Mouse (Mus musculus) yolk sac, embryonic 10.5 days (tissue): Measurements from ENCODE around the gene Enpep.

Experiments
- DNase-seq: peaks from one replicate; pipeline ENCODE4 v3.0.0-alpha.2; 2017; ENCODE audit warnings: low spot score

Gene Enpep

DNA sequence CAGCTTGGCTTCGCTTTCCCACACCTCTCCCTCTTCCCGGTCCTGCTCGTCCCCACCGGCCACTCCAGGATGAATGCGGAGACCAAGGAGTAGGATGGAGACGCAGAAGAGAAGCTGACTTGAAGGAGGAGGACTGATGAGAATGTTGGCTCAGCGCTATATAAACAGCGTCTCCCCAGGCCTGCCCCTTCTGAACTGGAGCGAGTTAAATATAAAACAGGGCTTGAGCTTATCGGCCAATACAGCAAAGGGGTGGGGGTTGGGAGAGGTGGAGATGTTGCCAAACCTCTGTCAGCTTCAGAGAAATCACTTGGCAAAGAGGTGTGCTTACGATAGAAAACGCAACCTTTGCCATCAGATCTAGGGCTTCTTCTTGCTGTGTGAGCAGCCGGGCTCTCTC, at the start of gene Enpep:
Enpep (minus strand) TSS at position 135 of the 400 bp plus-strand sequence.
- DNase-seq = peak; percentile 86

DNA sequence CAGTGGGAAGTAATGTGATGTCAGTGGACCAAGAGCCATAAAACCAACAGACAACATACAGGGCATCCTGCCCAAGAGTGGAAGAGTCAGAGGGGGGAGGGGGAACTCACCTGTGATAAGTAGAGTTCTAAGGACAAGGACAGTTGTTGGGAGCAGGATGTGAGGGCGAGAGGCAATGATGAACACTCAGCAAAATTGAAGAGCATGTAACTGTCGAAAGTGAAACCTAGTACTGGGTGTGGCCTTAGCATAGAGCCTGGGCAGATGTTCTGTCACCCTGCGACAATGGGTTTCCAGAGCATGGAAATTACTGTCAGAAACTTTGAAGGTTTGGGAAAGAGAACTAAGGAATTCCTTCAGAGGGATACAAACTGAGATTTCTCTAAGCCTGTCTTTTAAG, 46.6 kb upstream of the Enpep start:
- DNase-seq = no peak

DNA sequence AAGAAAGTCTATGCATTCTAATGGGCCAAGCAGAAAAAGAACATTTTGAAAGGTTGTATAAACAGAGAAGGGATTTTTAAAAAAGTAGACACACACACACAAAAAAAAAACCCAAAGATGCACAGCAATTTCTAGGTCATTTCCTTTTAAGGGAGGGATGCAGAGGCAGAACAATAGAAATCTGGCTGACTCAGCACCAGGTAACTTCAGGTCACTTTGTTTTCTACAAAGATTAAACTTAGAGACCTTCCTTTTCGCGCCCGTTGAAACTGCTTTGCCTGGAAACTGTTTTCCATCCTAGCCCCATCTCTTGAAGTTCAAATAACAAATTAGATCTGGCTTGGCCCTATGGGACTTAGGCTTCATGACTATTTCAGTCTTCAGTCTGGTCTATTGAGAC, 42.6 kb upstream of the Enpep start:
- no peak for DNase-seq

DNA sequence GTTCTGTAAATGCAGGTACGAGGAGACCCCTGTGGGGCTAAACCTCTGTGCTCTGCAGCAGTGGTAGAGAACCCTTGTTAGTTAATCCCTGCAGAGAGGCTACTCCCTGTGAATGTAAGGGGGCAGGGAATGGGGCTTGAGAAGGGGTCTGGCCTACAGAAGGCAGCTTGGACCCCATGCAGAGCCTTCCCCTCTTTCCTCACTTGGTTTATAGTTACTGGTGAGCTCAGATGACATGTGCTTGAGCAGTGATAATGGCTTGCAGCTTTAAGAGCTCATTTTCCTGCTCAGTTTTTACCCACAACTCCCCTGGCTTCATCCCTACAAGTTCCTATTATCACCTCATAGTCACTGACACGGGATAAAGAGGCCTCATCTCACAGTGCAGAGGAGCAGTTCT, 40.6 kb upstream of the Enpep start:
- no peak for DNase-seq

DNA sequence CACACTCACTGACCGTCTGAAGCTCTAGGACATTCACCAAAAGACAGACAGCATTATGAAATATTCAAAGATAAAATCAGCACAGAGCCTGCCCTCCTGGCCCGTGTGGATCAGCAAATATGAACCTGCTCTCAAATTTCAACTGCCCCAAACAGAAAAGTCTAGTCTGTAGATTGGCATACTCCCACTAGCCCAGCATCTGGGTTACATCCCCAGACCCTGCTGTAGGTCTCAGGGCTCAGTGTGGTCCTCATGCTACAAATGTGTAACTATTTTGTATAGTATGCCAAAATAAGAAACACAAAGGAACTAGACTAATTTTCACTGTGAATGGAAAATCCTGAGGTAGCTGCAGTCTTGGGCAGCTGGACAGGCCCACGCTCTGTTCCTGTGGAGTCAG, 37.0 kb upstream of the Enpep start:
- no peak for DNase-seq

DNA sequence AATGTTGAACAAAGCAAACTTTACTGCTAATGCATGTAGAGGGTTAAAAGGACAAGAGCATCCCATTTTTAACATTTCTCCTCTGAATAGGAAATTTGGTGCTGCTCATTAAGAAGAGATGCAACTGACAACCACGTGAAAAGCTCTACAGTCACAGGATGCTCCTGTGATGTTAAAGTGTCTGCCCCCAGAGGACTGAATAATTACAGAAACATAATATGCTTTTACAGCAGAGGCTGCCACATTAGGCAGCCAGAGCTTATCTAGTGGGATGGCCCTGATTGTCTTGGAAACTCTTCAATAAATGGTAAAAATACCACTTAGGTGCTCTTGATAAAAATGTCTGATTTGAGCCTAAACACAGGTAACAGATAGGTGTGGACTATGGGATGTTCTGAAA, 33.4 kb upstream of the Enpep start:
- DNase-seq = no peak

DNA sequence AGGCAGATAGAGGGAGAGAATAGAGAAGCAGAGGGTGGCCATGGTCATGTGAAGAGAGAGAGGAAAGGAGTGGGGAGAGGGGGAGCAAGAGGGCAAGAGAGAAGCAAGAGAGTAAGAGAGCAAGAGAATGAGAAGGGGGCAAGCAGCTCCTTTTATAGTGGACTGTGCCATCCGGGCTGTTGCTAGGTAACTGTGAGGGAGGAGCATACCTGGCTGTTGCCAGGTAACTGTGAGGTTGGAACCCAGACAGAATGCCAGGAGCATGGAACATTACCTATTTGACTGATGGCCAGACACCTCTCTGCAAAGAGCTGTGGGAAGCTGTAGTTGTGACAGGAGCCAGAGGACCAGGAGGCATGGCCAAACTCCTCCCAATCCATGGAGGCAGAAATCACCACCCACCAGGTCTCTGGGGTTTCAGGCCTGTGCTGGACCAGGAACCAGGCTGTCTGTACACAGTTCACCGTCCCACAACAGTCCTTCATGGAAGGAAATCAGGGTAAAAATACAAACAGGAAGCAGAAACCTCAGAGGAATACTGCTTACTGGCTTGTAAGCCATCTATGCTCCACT, 32.4 kb upstream of the Enpep start:
- DNase-seq = no peak

DNA sequence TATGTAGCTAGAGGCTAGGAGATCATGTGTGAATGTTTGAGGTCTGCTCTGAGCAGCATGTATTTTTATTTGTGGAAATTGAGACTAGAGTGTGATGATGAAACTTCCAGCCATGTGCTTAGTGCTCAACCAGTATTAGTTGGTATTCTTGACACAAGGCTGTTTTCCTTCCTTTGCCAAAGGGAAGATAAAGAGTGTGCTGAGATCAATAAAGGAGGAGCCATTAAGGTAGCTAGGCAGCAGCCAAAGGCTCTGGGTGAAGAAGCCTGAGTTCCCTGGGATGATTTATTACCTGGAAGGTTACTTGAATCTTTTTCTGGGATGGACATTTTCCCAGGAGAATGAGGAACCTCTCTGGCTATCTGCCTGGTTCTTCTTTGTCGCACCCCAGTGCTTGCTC, 30.9 kb upstream of the Enpep start:
- no peak for DNase-seq

DNA sequence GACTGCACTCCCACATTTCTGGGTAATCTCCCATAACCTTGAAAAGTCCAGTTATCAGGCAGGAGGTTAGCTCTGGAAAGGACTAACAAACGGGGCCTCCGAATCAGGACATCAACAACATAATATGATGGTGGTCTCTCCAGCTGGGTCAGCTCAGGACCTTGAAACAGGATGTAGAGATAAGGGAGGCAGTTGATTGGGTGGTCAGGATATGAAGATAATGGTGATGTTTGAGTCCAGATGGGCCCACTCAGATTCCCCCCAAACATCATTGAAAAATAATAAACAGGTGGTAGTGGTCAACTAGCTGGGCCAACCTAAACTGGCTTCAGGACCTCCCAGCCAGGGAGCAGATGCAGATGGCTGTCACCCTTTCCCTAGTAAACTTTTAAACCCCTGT, 25.6 kb upstream of the Enpep start:
- DNase-seq = no peak

DNA sequence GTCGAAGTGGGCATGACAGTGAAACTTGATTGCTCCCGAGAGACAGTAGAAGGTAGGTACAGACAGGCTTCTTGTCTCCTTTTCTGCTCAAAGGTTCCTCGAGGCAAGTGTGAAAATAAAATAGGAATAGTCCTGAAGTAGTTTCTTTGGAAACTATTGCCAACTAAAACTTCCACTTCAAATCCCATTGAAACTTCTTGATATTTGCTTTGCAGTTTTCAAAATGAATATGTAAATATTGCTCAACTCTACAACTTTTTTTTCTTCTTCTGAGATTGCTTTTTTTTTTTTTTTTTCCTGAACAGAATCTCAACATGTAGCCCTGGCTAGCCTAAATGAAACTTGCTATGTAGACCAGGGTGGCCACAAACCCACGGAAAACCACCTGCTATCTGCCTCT, 21.4 kb upstream of the Enpep start:
- no peak for DNase-seq

DNA sequence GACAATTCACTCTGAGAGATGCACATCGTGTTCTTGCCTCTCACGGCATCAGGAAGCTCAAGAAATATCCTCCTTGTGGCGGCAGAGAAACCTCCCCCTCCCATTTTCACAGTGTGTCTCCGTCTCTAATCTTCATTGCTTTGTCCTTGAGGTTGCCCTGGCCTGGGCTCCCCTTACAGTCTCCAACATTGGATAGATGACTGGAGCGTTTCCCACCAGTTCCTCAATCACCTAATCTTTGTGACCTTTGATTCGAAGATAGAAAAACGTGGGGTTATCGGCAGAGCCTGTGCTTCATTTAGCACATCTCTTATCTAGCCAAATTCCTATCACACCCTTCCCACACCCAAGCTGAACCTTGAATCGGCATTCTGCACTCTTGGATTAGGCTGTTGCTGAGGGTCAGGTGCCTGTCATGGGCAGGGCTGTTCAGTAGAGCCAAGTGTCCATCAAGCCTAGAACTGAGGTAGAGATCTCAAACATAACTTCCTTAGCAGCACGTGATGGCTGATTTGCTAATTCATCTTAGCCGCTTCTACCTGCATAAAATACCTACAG, 18.9 kb upstream of the Enpep start:
- DNase-seq = peak; percentile 41

DNA sequence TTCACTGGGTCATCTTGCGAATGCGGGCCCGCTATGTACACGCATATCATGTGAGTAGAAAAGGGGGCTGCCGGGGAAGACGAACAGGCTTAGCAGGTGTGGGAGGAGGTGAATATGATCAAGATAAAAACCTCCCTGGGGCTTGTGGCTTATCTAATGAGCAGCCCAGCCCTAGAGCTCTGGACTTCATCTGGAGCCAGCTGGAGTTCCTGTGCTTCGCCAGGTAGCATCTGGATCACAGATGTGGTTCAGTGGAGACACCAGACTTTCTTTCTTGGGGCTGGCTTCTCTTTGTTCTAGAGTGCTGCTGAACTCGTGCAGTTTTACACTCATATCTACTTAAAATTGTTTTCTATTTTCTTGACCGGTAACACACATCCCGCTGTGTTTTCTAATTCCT, 14.8 kb upstream of the Enpep start:
- DNase-seq = no peak

DNA sequence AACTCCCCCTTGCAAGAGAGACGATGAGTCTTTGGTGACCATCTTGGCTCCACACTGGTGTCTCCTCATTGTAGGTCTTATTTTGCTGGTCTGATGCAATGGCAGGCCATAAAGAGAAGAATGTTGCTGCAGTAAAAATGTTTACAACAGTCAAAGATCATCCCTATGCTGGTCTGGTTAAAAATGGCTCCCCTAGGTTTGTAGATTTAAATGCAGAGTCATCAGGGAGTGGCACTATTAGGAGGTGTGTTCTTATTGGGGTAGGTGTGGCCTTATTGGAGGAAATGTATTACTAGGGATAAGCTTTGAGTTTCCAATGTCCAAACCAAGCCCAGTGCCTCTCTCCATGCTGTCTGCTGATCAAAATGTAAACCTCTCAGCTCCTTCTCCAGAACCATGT, 10.2 kb upstream of the Enpep start:
- DNase-seq = no peak

DNA sequence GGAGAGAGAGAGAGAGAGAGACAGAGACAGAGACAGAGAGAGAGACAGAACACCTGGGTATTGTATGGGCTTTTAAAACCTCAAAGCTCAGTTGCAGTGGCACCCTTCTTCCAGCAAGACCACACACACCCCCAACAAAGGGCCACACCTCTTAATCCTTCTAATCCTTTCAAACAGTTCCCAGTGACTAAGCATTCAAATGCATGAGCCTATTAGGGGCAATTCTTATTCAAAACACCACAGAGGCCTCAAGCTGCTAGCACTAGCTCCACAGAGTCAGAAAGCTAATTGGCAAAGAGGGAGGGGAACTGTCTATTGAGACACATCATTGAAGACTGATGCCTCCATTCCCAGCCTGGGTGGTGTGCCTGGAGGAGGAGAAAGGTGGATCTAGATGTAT, 8.5 kb upstream of the Enpep start:
- DNase-seq = no peak

DNA sequence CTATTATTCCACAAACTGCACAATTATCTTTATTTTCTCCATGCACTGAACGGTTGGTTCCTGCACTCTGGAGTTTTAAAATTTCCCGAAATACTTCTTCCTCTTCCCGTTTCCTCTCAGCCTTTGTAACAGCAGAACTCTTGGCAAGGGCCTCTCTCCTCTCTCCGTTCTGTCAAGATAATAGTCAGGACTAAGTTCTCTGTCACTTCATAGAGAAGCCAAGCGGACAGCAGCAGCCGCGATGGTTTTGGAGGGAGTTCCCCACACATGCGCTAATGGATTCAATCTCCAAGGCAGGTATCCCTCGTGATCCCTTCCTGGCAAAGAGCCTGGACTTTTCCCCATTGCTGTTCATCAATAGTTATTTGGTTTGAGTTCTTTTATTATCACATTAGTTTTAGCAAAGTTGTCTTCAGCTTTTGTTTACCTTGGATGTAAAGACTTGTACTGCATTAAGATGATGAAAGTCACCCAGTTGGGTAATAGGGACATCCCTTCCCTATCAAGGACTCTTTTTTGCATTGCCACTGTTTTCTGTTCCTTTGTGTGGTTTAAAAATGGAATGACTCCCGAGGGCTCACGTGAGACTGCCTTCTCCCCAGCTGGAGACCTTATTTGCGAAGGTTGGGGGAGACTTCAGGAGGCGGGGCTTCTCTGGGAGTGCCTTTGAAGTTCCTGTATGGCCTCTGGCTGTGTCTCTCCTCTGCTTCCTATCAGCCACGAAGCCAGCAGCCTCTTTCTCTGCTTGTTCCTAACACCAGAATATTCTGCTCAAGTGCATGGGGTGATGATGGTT, 6.0 kb upstream of the Enpep start:
- DNase-seq = no peak

DNA sequence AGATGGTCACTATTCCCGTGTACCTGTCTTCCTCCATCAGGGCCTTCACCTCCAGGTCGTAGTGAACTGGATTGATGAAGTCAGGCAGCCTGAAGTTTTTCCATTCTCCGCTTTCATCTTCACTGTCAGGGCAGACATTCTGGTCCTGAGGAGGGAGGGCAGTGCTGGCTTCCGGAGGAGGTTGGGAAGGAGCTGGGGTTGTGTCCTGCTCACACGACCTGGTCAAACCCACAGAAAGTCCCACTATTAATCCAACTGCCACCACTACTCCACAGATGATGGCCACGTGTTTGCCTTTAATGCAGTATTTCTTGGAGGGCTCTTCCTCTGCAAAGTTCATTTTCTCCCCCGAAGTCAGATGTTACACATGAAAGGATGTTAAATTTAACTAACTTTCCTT, 378 bp downstream of the Enpep start:
- no peak for DNase-seq

DNA sequence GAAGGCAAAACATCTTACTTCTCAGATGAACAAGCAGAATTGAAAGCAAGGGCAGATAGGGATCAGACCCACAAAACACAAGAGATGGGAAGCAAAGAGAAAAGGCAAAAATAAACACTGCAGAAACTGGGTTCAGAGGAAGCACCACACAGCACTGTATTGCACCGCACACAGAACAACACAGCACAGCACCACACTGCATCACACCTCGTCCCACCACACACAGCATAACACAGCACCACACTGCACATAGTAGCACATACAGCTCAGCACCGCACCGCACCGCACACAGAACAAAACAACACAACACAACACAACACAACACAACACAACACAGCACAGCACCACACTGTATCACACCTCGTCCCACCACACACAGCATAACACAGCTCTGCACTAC, 1.1 kb downstream of the Enpep start:
- no peak for DNase-seq

DNA sequence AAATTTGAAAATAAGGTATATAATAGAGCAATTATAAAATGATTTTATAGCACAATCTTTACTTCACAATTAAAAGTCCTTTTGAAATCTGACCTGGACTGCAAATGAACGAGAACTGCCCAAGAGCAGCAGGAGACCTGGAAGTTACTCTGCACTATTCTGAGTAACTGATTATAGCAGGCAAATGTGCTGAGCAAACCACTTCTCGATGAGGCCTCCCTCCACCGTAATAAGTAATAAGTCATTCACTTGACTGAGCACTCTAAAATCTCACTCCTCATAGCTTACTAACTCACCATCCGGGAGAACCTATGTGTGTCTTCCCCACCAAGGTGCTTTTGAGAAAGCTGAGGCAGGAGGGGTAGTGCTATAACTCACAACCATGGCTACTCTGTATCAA, 4.5 kb downstream of the Enpep start:
- no peak for DNase-seq

DNA sequence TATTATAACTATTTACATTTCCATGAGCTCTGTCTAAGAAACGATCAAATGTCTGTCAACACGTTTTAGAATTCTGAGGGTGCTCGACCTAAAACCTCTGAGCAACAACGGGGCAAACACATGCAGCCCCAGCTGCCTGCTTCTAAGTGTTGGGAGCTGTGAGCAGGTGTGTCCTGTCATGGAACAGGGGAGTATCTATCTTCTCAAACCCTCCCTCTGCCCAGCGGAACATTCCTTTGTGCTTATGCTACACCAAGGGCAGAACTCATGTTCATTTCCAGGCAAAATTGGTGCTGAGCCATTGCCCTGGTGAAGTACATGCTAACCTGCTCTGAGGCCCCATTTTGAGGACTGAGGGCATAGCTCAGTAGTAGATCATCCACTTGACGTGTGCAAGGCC, 10.9 kb downstream of the Enpep start:
- DNase-seq = no peak

DNA sequence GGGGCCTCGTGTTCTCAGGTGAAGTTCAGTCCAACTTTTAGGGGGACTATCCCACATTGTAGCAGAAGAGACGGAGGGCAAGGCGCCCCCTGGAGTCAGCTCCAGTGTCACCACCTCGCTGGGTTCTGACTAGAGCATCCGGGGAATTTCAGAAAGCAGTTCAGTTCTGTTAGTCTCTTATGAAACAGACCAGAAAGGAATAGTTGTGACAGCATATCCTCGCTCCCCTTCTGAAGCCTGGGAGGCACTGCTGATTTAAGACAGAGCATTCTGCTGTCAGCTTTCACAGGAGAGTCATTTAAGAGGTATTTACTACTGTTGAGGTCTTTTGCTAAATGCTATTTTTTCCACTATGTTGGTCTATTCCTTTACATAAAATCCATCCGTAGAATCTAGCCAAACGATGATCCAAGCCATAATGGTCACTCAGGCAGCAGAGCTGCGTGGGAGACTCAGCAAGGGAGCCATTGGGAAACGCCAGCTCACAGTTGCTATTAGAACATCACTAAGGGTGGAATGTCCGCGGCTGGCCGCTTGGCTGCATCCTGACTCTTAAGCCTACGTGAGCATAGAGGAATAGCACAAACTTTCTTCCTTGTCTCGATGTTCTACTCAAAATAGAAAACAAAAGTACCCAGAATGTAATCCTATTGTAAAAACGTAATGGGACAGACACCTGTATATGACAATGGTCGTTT, 15.3 kb downstream of the Enpep start:
- no peak for DNase-seq

DNA sequence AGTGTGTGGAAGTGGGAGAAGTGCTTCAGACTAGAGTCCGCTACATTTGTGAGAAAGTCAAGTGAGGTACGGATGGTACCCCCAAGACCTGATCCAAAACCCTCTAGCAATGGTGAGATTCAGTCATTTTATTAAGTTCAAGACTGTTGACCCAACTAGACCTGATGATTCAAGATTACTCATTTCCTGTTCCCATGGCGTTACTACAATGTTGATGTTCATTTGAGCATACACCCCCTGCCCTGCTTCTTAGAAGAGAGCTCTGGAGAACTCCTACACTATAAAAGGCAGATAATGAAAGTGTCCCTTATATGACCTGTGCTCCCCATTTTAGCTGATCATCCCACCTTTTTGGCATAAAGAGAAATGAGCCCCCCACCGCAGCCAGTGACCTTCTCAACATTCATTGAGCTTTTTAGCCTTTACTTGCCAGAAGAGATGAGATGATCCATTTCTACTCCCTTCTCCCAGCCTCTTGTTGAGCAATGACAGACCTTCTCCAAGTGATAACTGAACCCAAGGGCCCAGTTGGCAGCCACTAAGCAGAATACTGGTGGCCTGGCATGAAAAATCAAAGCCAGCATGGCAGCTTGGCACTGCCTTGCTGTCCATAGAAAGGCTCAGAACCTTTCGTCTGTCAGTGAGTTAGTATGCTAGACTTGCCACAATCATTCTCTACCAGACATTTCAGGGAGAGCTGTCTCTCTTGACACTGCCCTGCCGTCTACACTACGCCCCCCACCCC, 18.7 kb downstream of the Enpep start:
- no peak for DNase-seq

DNA sequence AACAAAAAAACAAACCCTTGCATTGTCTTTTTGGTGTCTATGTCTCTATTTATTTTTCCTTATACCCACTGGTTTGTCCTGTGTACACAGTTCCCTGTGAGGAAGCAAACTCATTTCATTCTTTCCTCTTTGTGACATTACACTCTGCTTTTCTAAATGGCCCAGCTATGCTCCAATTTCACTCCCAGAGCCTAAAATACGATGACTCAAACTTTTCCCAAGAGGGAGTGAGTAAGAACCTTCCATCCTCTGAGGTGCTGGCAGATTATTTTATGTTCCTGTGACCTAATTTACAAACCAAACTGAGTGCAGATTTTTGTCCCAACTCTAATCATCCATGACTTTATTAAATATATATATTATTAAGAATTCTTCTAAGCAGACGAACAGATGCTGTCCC, 19.3 kb downstream of the Enpep start:
- DNase-seq = no peak

DNA sequence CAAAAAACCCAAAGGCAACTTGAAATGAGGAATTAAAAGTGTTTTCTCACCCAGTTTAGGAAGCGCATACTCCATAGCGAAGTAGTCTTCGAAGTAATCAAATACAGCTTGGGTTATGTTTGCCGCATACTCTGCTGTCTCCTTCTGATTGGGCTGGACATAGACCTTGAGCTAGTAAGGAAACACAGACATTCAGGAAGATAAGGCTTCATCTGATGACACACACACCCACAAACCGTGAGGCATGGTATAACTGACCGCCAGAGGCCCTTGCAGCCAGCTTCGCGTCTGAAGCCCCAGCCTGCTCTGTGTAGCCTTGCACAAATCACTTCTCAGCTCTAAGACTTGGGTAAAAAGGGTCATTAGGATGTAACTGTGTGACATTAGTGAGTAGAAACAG, 20.0 kb downstream of the Enpep start:
- no peak for DNase-seq
